Mouse (Mus musculus) thymus, adult 2 months (tissue): ENCODE measurements around the gene Palm.

Source experiments
- CTCF ChIP-seq: fragments of 200-500 bp; IDR thresholded peaks from 2 replicates; pipeline ENCODE4 v1.5.1; 2012; ENCODE audit warnings: mild to moderate bottlenecking, control low read depth, low read length, moderate library complexity, borderline replicate concordance; ENCODE audit not compliant: control insufficient read depth, poor library complexity, insufficient read depth; ENCODE audit errors: extremely low read depth
- POLR2A ChIP-seq: fragments of 200-500 bp; IDR thresholded peaks from 2 replicates; pipeline ENCODE4 v1.6.1; 2012; ENCODE audit warnings: mild to moderate bottlenecking, low read length, control low read depth, moderate library complexity; ENCODE audit not compliant: control insufficient read depth, poor library complexity, insufficient read depth; ENCODE audit errors: extremely low read depth

GRCm38 (mm10) chr10:79743650-79744365 lies 49.6 kb upstream of the Palm start:
- TF ChIP-seq CTCF (no peak), POLR2A (no peak)
